14 mouse cellular contexts compared by ENCODE assay signal in the genomic region with DNA sequence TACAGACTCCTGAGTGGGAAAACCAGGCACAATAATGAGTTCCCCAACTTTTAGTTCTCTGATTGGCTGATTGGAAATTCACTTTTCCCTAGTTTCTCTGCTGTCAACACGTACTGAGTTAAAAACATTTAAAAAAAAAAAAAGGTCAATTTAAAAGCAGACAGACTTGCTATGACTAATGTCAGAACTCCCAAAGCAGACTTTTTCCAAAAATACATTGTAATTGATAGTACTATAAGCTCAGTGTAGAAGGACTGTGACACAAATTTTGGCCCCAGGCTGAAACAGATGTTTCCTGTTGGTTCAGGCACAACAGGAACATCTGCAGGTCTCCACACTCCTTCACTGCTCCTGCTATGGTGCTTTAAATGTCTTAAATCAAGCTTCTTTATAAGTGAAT. TPM values are rescaled to one million over a fixed set of nuclear protein-coding genes. Genes with fewer than 3 reads are reported as not detected.
DNase-seq lines count a peak whose midpoint lies in the region; ATAC-seq and TF ChIP-seq lines count a peak whose summit lies in the region.
"Had no signal": no experiment of that assay in that cellular context is flagged by ENCODE, and none has a peak within 500 bp of the region (broad histone marks: within the 10 kb centered on the region; RNA-seq: fewer than 3 reads in every experiment).

No protein-coding gene starts in this region.

- H3K9me3 ChIP-seq in lung, embryonic 15.5 days: no peaks in the 10 kb centered on the region; the same call in 1 of the 2 replicates
- H3K9me3 ChIP-seq in heart, embryonic 16.5 days (replicated peaks; ENCODE audit: control insufficient read depth, low read length): no peaks in the 10 kb centered on the region
- H3K9me3 ChIP-seq: forebrain, embryonic 10.5 days had no signal

- H3K4me1 ChIP-seq in lung, embryonic 15.5 days: peaks cover 12% of the 10 kb centered on the region
- peaks cover 6% of the 10 kb centered on the region for H3K4me1 ChIP-seq in lung, adult 2 months (ENCODE audit: control insufficient read depth, insufficient read depth, low read length)
- peaks cover 16% of the 10 kb centered on the region for H3K4me1 ChIP-seq in heart, embryonic 16.5 days (ENCODE audit: control insufficient read depth, insufficient read depth, low read length)

- no peak for TF ChIP-seq CTCF in gastrocnemius, adult 2 months (IDR thresholded peaks at IDR 0.05)
- TF ChIP-seq CTCF in lung, adult 2 months (IDR thresholded peaks at IDR 0.05; ENCODE audit: insufficient read depth, low read length): no peak

- TF ChIP-seq POLR2A in lung, adult 2 months (IDR thresholded peaks at IDR 0.05; ENCODE audit: borderline replicate concordance, extremely low read depth, low read depth, low read length): no peak

- no peak overlapping the region for H3K4me3 ChIP-seq in gastrocnemius, adult 2 months
- H3K4me3 ChIP-seq in lung, embryonic 15.5 days: no peak overlapping the region
- no peak overlapping the region for H3K4me3 ChIP-seq in lung, adult 2 months (replicated peaks; ENCODE audit: extremely low read depth, low read depth, low read length)
- no peak overlapping the region for H3K4me3 ChIP-seq in heart, embryonic 16.5 days (ENCODE audit: low read length)
- H3K4me3 ChIP-seq: forebrain, embryonic 10.5 days had no signal

- DNase-seq in gastrocnemius, adult 2 months: no peak
- DNase-seq in gastrocnemius, postnatal 36 days: no peak
- DNase-seq in lung, adult 2 months: no peak
- peak; percentile 48 for DNase-seq in skeletal muscle tissue, adult 2 months (ENCODE audit: low read depth, low spot score)
- no peak for DNase-seq in neural tube, embryonic 10.5 days (ENCODE audit: extremely low spot score, low spot score)
- no peak for DNase-seq in T-cell, adult 2 months (ENCODE audit: low spot score)
- DNase-seq: cerebellum, postnatal 25 days; spleen, adult 18-20 months; thymus, adult 2 months had no signal

- H3K27me3 ChIP-seq in lung, embryonic 15.5 days: no peaks in the 10 kb centered on the region
- no peaks in the 10 kb centered on the region for H3K27me3 ChIP-seq in heart, embryonic 16.5 days (ENCODE audit: control insufficient read depth, insufficient read depth, low read length)

- no peak overlapping the region for H3K9ac ChIP-seq in lung, embryonic 15.5 days
- H3K9ac ChIP-seq in heart, embryonic 16.5 days (ENCODE audit: low read length): no peak overlapping the region

- H3K4me2 ChIP-seq in lung, embryonic 15.5 days: no peak overlapping the region
- H3K4me2 ChIP-seq in heart, embryonic 16.5 days (ENCODE audit: low read depth, low read length): no peak overlapping the region

- peak overlapping the region; percentile 100 for H3K27ac ChIP-seq in gastrocnemius, adult 2 months
- peak overlapping the region; percentile 50; the same call in 1 of the 2 replicates for H3K27ac ChIP-seq in lung, embryonic 15.5 days
- peak overlapping the region; percentile 34 for H3K27ac ChIP-seq in heart, embryonic 16.5 days (ENCODE audit: low read length)
- H3K27ac ChIP-seq: forebrain, embryonic 10.5 days; macrophage had no signal

- no peaks in the 10 kb centered on the region for H3K36me3 ChIP-seq in lung, embryonic 15.5 days
- H3K36me3 ChIP-seq in heart, embryonic 16.5 days (ENCODE audit: control insufficient read depth, insufficient read depth): no peaks in the 10 kb centered on the region
- H3K36me3 ChIP-seq: forebrain, embryonic 10.5 days had no signal

- ATAC-seq in lung, embryonic 15.5 days (ENCODE audit: borderline replicate concordance, extremely low read depth, low FRiP score, low TSS enrichment): no peak
- no peak for ATAC-seq in heart, embryonic 16.5 days (replicated peaks; ENCODE audit: extremely low read depth, insufficient read depth, low FRiP score)

- intact Hi-C loops in gastrocnemius, adult 2 months (cut with DNase I): no loop called here
- intact Hi-C loops in gastrocnemius, postnatal 36 days (cut with DNase I): no loop called here

- WGBS in lung, embryonic 15.5 days: 50% methylated on average over 1 of the region's 1 CpGs
- 32% methylated on average over 1 of the region's 1 CpGs for WGBS in lung, adult 2 months
- 36% methylated on average over 1 of the region's 1 CpGs for WGBS in heart, embryonic 16.5 days

RNA-seq across cellular contexts. Expression of a gene that starts 3.6 kb away (rescaled TPM):
- total RNA-seq in gastrocnemius, adult 2 months (2021): 10 to 100 TPM; 69.6 to 76.1 TPM
- 10 to 100 TPM; 60.7 to 64.9 TPM for total RNA-seq in gastrocnemius, postnatal 36 days (2021)
- polyA plus RNA-seq in lung, embryonic 15.5 days (2015; fragmentation: Nextera tagmentation; extraction: Ambion mirVana): 24.2 and 28.6 TPM in 2 replicates
- polyA plus RNA-seq in lung, adult 2 months (2012; rRNA removed): 27.0 and 39.9 TPM in 2 replicates
- 17.5 and 17.8 TPM in 2 replicates for polyA plus RNA-seq in heart, embryonic 16.5 days (2015; fragmentation: Nextera tagmentation; extraction: Ambion mirVana)

RNA-seq across cellular contexts. Expression of a gene that starts 41.0 kb away (rescaled TPM):
- 1 to 10 TPM in 1 of 2 experiments, under 1 TPM in 1; 0.84 to 1.4 TPM for total RNA-seq in gastrocnemius, adult 2 months (2021)
- total RNA-seq in gastrocnemius, postnatal 36 days (2021): 1 to 10 TPM; 1.9 to 2.1 TPM
- polyA plus RNA-seq in lung, embryonic 15.5 days (2015; fragmentation: Nextera tagmentation; extraction: Ambion mirVana): 2.3 and 2.7 TPM in 2 replicates
- 14.0 and 14.2 TPM in 2 replicates for polyA plus RNA-seq in lung, adult 2 months (2012; rRNA removed)
- polyA plus RNA-seq in heart, embryonic 16.5 days (2015; fragmentation: Nextera tagmentation; extraction: Ambion mirVana): 5.1 and 5.4 TPM in 2 replicates
- total RNA-seq: monocyte, adult 5-6 weeks had no signal

Comparison
In these comparisons a context has a peak if more than half of its experiments do, and no peak if none do; other contexts are left out.
1. H3K27ac ChIP-seq: peak in every context shown above with its lines; median percentile 100 in gastrocnemius, adult 2 months; 50 in lung, embryonic 15.5 days; 34 in heart, embryonic 16.5 days.